Mouse (Mus musculus) adrenal gland, adult 2 months (tissue): ENCODE results near the gene Pcdh9. TPM values are rescaled to one million over a fixed set of nuclear protein-coding genes. Genes with fewer than 3 reads are reported as not detected.

ENCODE experiments used
- DNase-seq: peaks from one replicate; pipeline ENCODE4 v3.0.0; 2021
- polyA plus RNA-seq: library from polyadenylated mRNA; depleted of rRNA; stranded (reverse); fragments of >200 nt; gene quantifications from 2 replicates; pipeline ENCODE4 v1.2.3, GENCODE M21; 2012
- total RNA-seq, 2 experiments: library from RNA; stranded (reverse); gene quantifications; 2 replicates each; pipeline ENCODE4 v1.2.3; 2021

Pcdh9 gene
- total and polyA plus RNA-seq, 3 experiments = 0.29 to 2.1 (median 1.8) TPM

DNA sequence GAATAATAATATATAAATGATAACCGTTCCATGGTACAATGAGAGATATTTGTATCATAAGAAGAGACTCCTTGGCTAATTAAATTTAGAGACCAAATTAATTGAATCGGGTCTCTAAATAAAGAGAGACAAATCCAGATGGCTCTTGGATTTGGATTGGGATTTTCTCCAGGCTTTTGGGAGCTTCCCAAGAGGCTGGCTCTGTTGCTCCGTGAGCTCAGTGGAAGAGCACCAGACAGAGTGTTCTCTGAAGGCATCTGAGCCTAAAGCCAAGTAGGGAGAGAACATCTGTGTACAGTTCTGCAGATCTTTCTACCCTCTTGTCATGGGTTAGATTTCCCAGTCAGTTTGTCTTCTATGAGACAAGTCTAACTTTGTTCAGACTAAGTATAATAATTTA lies 95.9 kb downstream of the Pcdh9 start:
- no peak for DNase-seq

DNA sequence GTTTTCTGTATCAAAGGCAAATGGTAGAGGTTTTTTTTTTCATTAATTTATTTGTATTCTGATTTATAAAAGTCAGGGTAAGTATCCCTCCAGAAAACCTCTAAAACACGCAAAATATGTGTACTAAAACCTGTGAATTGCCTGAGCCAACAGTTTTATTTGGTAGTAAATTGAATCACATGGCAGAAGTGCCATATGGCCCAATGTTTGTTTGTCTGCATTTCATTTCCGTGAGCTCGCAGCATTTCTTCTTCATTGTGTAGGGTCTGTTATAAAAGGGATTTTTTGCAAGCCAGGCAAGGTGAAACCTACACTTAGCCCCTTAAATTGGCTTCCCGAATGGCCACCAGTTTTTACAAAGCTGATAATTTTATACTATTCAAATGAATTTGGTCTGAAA lies 104.2 kb downstream of the Pcdh9 start:
- DNase-seq = no peak

DNA sequence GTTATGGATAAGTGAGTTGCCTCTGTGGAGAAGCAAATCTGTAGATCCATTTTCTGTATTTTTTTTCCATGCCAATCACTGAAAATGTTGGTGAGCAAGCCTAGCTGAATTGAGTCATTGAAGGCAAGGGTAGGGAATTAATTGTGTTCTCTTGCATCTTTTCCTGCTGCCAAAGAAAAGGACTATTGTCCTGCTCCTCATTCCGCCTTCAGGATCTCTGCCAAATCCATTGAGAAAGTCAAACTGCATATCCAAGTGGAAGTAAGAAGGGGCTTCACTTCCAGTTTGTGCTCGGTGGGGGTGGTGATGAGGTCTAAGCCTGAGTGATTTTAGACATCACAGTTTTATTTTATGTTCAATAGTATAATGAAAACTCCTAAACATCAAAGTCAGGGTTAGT lies 105.4 kb downstream of the Pcdh9 start:
- DNase-seq = no peak

DNA sequence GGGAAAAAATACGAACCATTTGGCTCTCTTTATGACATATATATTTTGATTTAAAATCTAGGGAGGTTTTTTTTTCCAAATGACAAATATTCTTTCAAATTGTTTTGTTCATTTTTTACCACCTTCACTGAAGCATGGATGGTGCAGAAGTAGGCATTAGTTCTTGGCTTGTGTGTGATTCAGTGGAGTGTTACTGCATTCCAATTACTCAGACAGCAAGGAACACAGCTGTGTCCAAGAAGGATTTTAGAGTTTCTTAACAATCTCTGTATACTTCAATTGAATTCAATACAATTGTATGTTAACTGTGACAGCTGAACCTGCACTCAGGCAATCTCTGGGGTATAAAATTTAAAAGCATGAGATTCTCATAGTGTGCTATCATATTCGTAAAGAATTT lies 127.6 kb downstream of the Pcdh9 start:
- DNase-seq = no peak

DNA sequence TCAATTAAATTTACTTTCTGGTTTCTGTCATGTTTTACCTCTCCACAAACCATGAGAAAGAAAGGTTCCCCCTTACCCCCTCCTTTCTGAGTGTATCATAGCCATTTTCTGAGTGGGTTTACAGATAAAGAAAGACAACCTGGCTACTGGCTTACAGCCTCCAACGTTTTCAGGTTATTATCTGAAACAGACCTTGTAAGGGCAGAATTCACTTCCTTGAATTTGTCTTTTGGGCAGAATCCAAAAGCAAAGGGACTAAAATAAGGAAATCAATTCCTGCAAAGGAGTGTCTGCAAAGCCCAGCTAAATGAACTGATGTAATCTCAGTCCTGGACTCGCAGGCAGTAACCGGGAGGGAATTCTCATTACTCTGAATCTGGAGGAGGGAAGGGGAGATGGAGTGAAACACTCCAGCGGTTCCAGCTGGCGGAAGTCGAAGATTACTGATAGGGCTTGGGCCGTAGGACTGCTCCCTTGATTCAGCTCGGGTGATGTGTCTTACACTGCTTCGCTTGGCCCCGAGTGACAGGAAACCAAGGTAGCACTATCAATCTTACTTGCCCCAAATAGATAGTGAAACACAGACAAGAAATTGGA lies 156.3 kb downstream of the Pcdh9 start:
- no peak for DNase-seq

DNA sequence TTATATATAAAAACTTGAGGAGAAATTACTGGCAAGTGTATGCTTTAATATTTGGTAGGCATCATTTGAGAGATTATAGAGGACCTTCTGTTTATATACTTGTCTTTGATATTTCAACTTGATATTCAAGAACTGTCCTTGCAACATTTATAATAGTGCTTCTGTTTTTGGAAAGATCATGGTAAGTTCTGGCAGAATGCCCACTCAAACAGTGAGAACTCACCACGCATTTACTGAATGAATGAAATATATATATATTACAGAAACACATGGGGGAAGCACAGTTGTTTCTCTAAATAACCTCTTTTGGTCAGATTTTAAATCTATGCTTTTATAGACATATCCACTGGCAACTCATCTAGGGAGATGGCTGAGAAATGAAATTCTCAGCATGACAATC lies 164.7 kb downstream of the Pcdh9 start:
- no peak for DNase-seq

DNA sequence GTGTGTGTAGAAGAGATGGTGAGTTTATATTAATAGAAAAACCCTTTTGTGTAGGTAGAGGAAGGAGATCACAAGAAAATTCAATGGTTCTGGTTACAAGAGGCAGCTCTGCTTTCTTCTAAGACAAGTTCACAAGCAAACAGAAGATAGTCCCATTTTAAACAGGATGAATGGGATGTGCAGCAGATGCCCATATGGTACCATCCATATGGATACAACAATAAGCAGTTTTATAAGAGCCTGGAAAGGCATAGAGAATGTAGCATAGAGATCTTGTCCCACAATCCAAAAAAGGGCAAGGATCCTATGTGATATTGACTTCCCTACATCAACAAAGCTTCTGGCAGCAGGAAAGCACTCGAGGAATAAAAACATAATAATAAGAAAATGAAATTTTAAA lies 171.3 kb downstream of the Pcdh9 start:
- DNase-seq = no peak

DNA sequence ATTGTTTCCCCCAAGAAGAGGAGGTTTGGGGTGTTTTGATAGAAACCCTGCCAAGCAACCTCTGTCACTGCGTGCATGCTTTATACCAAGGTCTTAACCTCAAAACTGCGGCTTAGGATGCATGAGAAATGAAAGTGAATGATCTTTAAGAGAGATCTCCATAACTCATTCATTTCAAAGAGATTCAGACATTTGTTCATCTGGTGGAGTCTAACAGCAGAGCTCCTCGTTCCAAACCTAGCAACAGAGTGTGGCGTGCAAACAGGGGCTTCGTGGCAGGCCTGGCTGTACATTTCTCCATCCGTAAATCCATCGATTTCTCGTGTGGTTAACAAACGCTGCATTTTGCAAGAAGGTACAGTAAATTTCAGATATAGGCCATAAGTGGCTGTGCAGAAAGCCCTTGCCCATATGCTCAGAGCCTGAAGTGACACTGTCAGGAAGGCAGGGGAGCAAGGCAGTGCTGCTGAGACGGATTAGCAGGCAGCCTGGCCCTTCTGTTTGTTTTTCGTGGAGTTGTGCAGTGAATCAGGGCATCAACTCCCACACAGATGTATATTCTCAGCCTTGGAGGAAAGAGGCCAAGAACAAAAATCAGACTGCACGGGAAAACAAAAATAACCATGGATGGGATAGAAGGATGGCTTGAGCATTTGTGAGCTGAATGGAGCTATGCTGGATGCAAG lies 177.1 kb downstream of the Pcdh9 start:
- DNase-seq = no peak

DNA sequence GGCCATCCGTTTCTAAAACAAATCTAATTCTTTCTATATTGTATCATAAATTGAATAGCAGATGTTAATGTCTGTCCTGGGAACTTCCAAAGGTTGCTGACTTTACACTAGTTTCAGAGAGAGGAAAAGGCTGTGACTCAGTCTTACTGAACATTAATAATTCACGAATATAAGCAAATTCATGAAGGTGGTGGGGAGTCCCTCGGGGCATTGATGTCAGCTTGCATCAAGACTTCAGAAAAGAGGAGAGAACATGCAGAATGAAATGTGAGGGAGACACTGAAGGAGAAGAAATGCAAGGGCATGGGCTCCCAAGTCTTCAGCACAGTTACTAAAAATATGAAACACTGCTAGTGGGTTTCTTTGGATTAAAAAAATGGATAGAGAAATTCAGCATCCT lies 181.8 kb downstream of the Pcdh9 start:
- no peak for DNase-seq

DNA sequence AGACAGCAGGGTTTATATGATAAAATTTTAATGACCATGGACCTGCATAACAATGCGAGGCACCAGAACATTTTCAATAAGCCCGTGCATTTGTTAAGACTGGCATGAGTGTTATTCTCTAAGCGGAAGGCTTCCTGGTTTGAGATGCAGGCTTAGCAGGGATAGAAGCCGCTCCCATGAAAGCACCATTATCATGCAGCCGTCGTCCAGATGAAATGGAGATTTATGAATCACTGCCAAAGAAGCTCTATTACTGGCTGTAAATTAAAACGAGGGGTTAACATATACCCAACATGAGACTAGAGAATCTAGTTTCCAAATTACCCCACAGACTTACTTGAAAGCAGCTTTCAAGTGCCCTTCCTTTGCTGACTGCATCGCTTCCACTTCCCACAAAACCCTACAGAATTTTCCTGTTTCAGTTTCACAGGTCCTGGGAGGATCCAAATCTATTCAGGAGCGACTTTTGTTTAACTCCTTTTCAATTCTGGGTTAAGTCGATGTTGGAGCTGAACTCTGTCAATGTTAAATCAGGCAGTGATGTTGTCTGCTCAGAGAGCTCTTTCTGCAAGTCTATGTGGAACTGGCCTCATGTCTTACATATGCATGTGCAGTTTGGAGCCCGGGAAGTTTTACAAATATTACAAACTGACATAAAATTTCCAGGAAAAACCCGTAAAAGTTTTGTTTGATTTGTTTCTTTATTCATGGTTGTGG lies 188.9 kb downstream of the Pcdh9 start:
- no peak for DNase-seq

DNA sequence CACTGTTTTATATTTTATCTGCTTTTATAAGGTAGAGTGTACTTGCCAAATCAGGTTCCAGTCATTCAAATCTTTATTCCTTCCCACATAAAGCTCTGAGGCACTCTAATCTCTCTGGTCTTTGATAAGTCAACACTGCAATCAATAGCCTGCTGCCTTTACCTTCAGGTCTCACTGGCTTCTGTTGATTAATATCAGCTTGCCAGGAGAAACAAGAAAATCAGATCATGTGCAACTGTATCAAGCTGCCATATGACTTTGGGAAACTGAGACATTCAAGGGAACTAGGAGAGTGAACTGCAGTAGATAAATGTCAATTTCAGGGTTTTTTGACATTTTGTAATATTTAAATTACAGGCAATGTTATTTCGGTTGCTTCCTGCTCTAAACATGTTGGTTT lies 189.6 kb downstream of the Pcdh9 start:
- DNase-seq = no peak

DNA sequence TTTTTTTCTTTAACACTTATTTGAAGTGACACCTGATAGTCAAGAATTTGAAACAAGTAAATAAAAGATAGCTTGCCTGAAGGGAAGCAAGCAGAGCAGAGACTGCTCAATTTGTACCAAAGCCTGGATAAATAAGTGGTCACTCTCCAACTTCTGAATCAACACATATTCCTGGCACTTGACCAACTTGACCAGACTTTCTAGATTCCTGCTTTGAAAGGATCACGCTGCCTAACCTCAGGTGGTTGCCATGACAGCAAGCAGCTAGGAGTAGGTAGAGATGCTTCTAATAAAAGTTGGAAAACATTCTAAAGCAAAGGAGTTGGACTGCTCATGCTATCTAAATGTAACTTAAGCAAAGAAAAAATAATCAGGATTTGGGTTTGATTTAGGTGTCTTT lies 205.8 kb downstream of the Pcdh9 start:
- DNase-seq = no peak

DNA sequence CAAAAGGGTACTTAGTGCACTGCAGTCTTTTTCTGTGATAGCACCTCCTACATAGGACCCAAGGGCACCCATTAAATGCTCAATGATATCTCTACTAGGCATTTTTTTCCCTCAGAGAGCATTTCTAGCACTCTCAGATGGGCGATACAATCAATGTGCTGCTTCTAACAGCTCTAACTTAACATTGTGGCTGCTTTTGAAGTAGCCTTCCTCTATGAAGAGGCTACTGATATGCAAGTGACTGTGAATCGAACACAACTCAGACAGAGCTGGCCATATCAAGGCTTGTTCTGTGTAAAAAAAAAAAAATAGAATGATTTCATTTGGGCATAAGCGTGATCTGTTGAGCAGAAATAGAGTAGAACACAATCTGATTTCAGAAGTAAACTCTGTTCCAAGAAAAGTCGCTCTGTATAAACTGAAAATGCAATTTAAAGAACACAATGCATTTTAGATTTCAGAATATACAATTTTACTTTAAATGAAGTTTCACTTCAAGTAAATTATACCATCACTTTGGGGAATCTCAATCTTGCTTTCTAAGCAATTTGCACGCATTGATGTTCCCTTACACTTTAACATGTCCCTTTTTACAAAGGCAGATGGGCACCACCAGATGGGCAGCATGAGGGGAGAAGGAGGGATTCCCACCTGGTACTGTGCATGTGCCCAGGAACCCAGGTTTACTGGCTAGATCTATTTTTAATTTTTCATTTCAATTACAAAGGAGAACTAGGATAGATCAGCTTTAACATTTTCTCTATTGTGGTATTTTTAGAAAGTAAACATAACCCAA lies 215.0 kb downstream of the Pcdh9 start:
- no peak for DNase-seq

DNA sequence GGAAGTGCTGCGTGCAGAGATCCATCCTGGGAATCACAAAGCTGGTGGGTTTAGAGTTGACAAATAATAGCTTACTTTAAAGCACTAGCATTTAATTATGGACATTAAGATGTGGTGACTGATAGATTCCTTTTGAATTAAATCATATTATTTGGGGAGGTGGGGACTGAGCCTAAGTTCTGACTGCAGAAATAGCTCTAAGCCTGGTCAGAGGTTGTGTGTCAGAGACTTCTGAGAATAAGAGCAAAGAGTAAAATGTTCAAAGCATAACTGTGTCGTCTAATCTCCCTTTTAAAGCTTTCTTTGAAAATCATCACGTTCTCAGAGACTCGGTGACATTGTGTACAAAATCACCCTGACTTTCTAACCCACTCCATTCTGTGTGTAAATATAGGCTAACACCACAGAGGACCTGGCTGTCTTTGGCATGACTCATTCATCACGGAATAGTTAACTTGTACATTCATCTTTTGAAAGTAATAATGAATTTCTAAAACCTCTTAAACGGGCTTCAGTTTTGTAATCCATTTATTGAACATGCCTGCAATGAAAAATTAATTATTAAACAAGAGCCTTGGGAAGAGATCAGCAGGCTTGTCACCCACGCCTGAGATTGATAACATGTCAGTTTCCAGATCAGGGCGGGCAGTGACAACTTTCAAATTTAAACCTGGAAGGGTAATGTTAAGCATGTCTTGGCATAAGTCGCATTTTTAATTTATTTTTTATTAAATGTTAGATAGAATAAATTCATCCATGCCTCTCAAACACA lies 236.3 kb downstream of the Pcdh9 start:
- no peak for DNase-seq

DNA sequence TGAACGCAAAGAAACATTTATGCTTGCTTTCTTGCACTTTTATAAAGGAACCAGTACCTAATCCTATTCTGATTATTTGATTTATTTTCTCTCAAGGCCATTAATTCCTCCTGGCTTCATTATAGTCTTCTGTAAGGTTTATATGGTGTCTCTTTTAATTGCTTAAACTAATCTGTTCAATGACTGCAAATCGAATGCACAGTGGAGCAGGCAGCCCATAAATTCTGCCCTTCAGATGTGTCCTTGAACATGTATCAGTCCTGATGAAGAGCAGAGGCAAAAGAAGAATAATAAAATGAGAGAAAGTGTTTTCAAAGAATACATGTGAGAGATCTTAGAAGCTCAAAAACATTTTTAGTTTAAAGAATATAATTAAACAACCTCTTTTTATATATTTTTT lies 263.2 kb downstream of the Pcdh9 start:
- no peak for DNase-seq

DNA sequence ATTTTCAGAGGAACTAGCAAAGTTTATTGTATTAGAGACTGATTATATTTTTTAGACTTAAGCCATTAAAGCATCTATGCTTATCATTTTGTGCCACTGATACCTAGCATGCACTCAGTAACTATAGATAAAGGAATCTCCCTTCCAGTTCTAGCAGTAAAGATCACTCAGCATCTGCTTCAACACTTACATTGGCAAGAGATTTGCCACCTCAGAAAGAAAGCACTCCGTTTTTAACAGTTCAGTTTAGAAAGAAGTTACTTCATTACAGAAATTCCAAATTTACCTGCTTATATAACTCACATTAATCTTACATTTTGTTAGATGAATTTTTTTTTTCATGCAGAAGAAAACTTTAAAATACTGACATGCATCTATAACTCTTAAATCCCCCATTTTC lies 266.3 kb downstream of the Pcdh9 start:
- no peak for DNase-seq

DNA sequence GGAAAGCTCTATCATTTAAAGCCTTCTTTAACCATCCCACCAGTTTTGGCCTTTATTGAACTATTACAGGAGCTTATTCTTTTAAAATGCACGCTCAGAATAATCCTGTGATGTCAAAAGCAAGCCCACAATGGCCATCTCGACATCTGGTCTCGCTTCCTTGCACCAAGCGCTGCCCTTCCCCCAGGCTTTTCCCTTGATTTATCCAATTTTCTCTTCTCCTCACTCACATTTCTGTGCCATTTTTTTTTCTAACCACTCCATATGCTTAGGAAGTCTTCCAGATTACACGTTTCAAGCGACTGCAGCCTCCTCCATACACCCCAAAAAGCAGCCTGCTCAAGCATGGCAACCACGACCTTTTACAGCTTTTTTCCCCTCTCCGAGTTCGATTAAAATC lies 269.3 kb downstream of the Pcdh9 start:
- no peak for DNase-seq

DNA sequence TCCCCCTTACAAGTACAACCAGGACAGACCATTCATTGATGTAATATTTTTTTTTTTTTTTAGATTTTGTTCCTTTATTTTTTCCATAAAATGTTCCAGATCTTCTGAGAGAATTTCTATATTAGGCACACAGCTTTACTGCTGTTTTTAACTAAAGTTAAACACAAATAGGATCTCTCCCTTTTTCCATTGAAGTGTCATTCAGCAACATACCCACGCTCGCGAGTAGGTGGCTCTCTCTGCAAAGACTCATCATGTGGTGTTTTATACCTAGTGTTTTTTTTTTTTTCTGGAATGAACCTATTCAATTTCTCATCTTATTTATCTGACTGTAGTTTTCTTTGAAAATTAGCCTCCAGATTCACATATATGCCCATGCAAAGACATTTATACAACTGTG lies 282.9 kb downstream of the Pcdh9 start:
- DNase-seq = no peak

DNA sequence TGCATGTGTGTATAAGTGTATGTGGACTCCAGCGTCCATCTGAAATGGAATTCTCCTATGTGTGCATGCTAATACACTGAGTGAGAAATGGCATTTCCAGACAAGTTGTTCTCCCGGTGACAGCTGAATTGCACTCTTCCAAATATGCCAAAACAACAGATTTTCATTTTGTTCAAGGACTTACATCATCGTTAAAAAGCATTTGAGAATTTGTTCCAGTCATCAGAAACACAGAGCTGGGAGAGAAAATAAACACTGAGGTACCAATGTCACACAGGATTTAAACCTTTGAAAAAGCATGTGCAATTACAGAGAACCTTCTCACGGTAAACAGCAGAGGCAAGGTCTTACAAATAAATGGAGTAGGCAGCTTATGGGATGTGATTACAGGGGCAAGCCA lies 290.5 kb downstream of the Pcdh9 start:
- no peak for DNase-seq

DNA sequence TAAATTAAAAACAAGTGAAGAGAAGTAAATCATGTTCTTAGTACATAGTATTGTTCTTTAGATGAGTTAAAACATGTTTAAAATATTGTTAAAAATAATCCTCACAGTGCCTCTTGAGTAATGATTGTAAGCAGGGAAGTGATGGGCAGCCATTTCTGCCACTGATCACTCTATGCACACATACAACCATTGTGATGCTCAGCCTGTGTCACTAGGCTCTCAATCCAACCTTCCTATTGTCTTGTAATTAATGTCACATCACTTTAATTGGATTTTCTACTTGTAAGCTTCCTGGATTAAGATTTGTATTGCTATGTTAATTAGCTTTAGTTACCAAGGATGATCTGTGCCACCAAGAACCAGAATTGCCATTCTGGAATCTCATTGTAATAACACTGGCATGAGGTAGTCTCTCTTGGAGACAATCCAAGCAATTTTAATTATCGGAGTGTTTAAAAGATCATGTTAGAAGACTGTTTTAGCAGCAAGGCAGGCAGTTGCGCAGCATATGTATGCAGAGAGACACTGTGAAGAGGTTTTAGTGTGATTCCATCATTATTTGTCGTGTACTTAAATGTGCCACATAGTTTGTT lies 305.0 kb downstream of the Pcdh9 start:
- no peak for DNase-seq

DNA sequence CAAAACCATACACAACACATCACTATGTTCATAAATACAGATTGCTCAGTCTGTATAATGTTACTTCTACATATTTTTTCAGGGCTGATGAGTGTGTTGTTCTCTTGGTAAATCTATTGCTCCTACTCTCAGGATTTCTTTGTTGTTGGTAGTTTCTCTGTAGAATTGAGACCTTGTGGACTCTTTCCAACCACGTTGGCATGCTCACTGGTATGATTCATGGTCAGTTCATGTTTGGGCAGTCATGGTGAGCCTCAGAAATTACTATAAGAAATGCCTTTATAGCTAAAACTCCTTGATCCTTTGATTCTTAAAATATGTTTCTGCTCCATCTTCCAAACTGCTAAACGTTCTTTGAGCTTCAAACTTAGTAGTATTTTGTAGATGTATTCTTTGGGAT lies 326.1 kb downstream of the Pcdh9 start:
- DNase-seq = peak; percentile 58

DNA sequence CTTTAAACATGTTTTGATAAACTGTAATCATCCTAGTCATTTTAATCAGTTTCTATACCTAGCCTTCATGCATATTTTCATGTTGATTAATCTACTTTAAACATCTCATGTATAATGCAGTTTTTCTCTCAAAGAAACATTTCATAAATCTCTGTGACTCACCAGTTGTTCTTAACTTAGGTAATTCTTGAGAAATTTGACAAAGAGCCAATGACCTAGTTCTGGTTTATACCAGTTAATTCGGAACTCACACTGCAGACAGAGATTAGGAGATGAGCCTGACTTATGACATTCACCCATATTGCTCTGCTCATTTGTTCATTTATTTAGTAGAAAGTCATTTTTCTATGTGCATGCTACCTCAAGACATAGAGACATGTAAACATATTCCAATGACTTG lies 328.9 kb downstream of the Pcdh9 start:
- no peak for DNase-seq
